Mouse (Mus musculus) hindbrain, embryonic 14.5 days (tissue): ENCODE data around the gene Kif16b. TPM values are rescaled to one million over a fixed set of nuclear protein-coding genes. Genes with fewer than 3 reads are reported as not detected.

Experiments
- ATAC-seq: fragments of 200-750 bp; cut with Nextera tagmentation; 2 replicates; pipeline ENCODE4 v1.8.0; 2017; ENCODE audit warnings: moderate number of reproducible peaks, mild to moderate bottlenecking, moderate TSS enrichment, moderate library complexity; ENCODE audit not compliant: low FRiP score
- DNase-seq: peaks from one replicate; pipeline ENCODE4 v3.0.0-alpha.2; 2015; ENCODE audit warnings: low spot score
- H3K27ac ChIP-seq: fragments of 300-500 bp; sonication (generic); 2 replicates; pipeline ENCODE4 v1.5.1; 2014; ENCODE audit warnings: mild to moderate bottlenecking, moderate library complexity
- H3K27me3 ChIP-seq: fragments of 300-500 bp; sonication (generic); 2 replicates; pipeline ENCODE4 v1.6.1; 2014; ENCODE audit warnings: mild to moderate bottlenecking, low read length, mixed read lengths; ENCODE audit not compliant: control insufficient read depth, insufficient read depth
- H3K36me3 ChIP-seq: fragments of 300-500 bp; sonication (generic); replicated peaks from 2 replicates; pipeline ENCODE4 v1.6.1; 2014; ENCODE audit not compliant: control insufficient read depth, insufficient read depth
- H3K4me1 ChIP-seq: fragments of 300-500 bp; sonication (generic); replicated peaks from 2 replicates; pipeline ENCODE4 v1.6.1; 2014; ENCODE audit warnings: antibody characterized with exemption, low read length, mixed read lengths; ENCODE audit not compliant: control insufficient read depth, insufficient read depth
- H3K4me2 ChIP-seq: fragments of 300-500 bp; sonication (generic); replicated peaks from 2 replicates; pipeline ENCODE4 v1.6.1; 2014; ENCODE audit warnings: mild to moderate bottlenecking, moderate library complexity
- H3K4me3 ChIP-seq: fragments of 300-500 bp; sonication (generic); replicated peaks from 2 replicates; pipeline ENCODE4 v1.5.1; 2014; ENCODE audit warnings: mild to moderate bottlenecking, low read length
- H3K9ac ChIP-seq: fragments of 300-500 bp; sonication (generic); 2 replicates; pipeline ENCODE4 v1.6.1; 2014
- H3K9me3 ChIP-seq: fragments of 300-500 bp; sonication (generic); 2 replicates; pipeline ENCODE4 v1.6.1; 2016; ENCODE audit warnings: low read length; ENCODE audit not compliant: control insufficient read depth
- WGBS: fragments of 180-500 bp; shearing (Covaris S2); extraction: QIAGEN DNeasy Blood & Tissue Kit; methylation state at CpG from one replicate; pipeline ENCODE4 v1.1.7; 2014; 5-methylcytosine and 5-hydroxymethylcytosine counted together
- polyA plus RNA-seq: library from polyadenylated mRNA; unstranded; fragments of >200 nt; fragmentation: Nextera tagmentation; extraction: Ambion mirVana; gene quantifications from 2 replicates; pipeline ENCODE4 v1.2.1, GENCODE M21; 2014

Kif16b gene
- polyA plus RNA-seq, 1 experiment from 2014 or later, result 4.5 TPM

GRCm38 (mm10) chr2:142599235-142599634, 302.1 kb downstream of the Kif16b start:
- 68% methylated on average over 4 of the region's 4 CpGs for WGBS

GRCm38 (mm10) chr2:142596176-142597170, 304.9 kb downstream of the Kif16b start:
- WGBS, result 64% methylated on average over 17 of the region's 17 CpGs
- Histone ChIP-seq H3K4me1 (no peaks in the 10 kb centered on the region), H3K9me3 (no peaks in the 10 kb centered on the region), H3K27ac (no peak overlapping the region), H3K36me3 (no peaks in the 10 kb centered on the region), H3K9ac (no peak overlapping the region), H3K4me2 (no peak overlapping the region), H3K4me3 (no peak overlapping the region), H3K27me3 (no peaks in the 10 kb centered on the region)
- no peak for DNase-seq
- no peak for ATAC-seq

More at GRCm38 (mm10) chr2:142599235-142599634, 302.1 kb downstream of the Kif16b start:
- no peaks in the 10 kb centered on the region for H3K36me3 ChIP-seq
- no peak overlapping the region for H3K4me2 ChIP-seq
- H3K9ac ChIP-seq, result no peak overlapping the region
- H3K27me3 ChIP-seq, result no peaks in the 10 kb centered on the region
- H3K27ac ChIP-seq, result no peak overlapping the region
- no peak for DNase-seq
- no peak overlapping the region for H3K4me3 ChIP-seq
- H3K4me1 ChIP-seq, result no peaks in the 10 kb centered on the region
- no peak for ATAC-seq
- H3K9me3 ChIP-seq, result no peaks in the 10 kb centered on the region

GRCm38 (mm10) chr2:142590938-142591337, 310.4 kb downstream of the Kif16b start:
- no peaks in the 10 kb centered on the region for H3K27me3 ChIP-seq
- no peak overlapping the region for H3K4me2 ChIP-seq
- H3K36me3 ChIP-seq, result no peaks in the 10 kb centered on the region
- no peaks in the 10 kb centered on the region for H3K9me3 ChIP-seq
- no peak overlapping the region for H3K27ac ChIP-seq
- H3K9ac ChIP-seq, result no peak overlapping the region
- no peak overlapping the region for H3K4me3 ChIP-seq
- ATAC-seq, result no peak
- H3K4me1 ChIP-seq, result peaks cover 19% of the 10 kb centered on the region
- no peak for DNase-seq

GRCm38 (mm10) chr2:142590284-142590724, 311.0 kb downstream of the Kif16b start:
- Histone ChIP-seq H3K27me3 (no peaks in the 10 kb centered on the region), H3K27ac (peak overlapping the region; percentile 82; the same call in 1 of the 2 replicates), H3K4me2 (peak overlapping the region; percentile 26), H3K36me3 (no peaks in the 10 kb centered on the region), H3K4me3 (no peak overlapping the region), H3K9me3 (no peaks in the 10 kb centered on the region), H3K4me1 (peaks cover 19% of the 10 kb centered on the region), H3K9ac (no peak overlapping the region)
- DNase-seq (no peak), ATAC-seq (peak; percentile 19)
- 13% methylated on average over 6 of the region's 6 CpGs for WGBS

- DNase-seq (peak; percentile 59), ATAC-seq (peak; percentile 80)
- Histone ChIP-seq H3K27ac (peak overlapping the region; percentile 82), H3K4me1 (peaks cover 19% of the 10 kb centered on the region), H3K27me3 (no peaks in the 10 kb centered on the region), H3K4me3 (no peak overlapping the region), H3K9me3 (no peaks in the 10 kb centered on the region), H3K9ac (no peak overlapping the region), H3K4me2 (peak overlapping the region; percentile 26), H3K36me3 (no peaks in the 10 kb centered on the region)
- WGBS, result 14% methylated on average over 14 of the region's 14 CpGs
These were observed 311.7 kb downstream of the Kif16b start for GRCm38 (mm10) chr2:142589403-142590283.

GRCm38 (mm10) chr2:142585845-142586244, 315.5 kb downstream of the Kif16b start:
- Histone ChIP-seq H3K27me3 (no peaks in the 10 kb centered on the region), H3K27ac (no peak overlapping the region), H3K4me2 (no peak overlapping the region), H3K4me3 (no peak overlapping the region), H3K9me3 (no peaks in the 10 kb centered on the region), H3K4me1 (peaks cover 18% of the 10 kb centered on the region), H3K9ac (no peak overlapping the region), H3K36me3 (no peaks in the 10 kb centered on the region)
- ATAC-seq (no peak), DNase-seq (no peak)
- 95% methylated on average over 5 of the region's 5 CpGs for WGBS

- Histone ChIP-seq H3K27me3 (no peaks in the 10 kb centered on the region), H3K36me3 (no peaks in the 10 kb centered on the region), H3K9ac (no peak overlapping the region), H3K4me3 (no peak overlapping the region), H3K9me3 (no peaks in the 10 kb centered on the region), H3K4me2 (no peak overlapping the region), H3K27ac (no peak overlapping the region), H3K4me1 (peaks cover 10% of the 10 kb centered on the region)
- ATAC-seq (no peak), DNase-seq (no peak)
- WGBS, result 88% methylated on average over 11 of the region's 11 CpGs
These were observed 316.2 kb downstream of the Kif16b start for GRCm38 (mm10) chr2:142584851-142585737.

GRCm38 (mm10) chr2:142580449-142580848, 320.9 kb downstream of the Kif16b start:
- H3K4me1 ChIP-seq, result no peaks in the 10 kb centered on the region
- no peak for ATAC-seq

More at GRCm38 (mm10) chr2:142580449-142580848, 320.9 kb downstream of the Kif16b start:
- Histone ChIP-seq H3K4me2 (no peak overlapping the region), H3K9me3 (no peaks in the 10 kb centered on the region), H3K9ac (no peak overlapping the region), H3K36me3 (no peaks in the 10 kb centered on the region), H3K27me3 (no peaks in the 10 kb centered on the region), H3K4me3 (no peak overlapping the region), H3K27ac (no peak overlapping the region)
- no peak for DNase-seq
